Mouse (Mus musculus) C2C12 (cell line): ENCODE data around the gene Rad51b.

Experiments
- CTCF ChIP-seq: IDR thresholded peaks from one replicate; pipeline ENCODE4 v1.5.1; 2011; ENCODE audit not compliant: control insufficient read depth, insufficient read depth, insufficient read length
- USF1 ChIP-seq: IDR thresholded peaks from one replicate; pipeline ENCODE4 v1.6.1; 2011; ENCODE audit warnings: low read depth, mild to moderate bottlenecking, control low read depth, moderate library complexity

DNA sequence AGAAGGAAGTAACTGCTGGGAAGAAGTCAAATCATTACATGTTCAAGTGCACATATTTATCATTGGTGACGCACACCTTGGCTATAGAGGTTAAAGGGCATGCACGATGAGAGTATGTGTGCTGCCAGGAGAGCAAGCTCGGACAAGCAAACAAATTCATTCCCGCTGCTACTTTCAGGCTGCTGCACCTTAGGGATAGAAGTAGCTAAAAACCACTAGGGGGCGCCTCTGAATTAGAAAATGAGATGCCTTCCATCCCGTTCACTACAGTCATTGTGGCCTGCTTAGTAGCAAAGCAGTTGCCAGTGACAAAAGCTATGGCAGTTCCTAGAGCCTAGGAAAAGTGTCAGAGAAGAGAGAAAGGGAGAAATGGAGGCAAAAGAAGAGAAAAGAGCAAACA is 50.6 kb downstream of the Rad51b start:
- TF ChIP-seq CTCF (peak; percentile 11), USF1 (no peak)
